Mouse (Mus musculus): Measurements from ENCODE around the gene Eno1. TPM values are rescaled to one million over a fixed set of nuclear protein-coding genes. Genes with fewer than 3 reads are reported as not detected.

The Eno1 gene
- polyA plus RNA-seq, 1 experiment from 2014 or later, result 1,302 TPM

DNA sequence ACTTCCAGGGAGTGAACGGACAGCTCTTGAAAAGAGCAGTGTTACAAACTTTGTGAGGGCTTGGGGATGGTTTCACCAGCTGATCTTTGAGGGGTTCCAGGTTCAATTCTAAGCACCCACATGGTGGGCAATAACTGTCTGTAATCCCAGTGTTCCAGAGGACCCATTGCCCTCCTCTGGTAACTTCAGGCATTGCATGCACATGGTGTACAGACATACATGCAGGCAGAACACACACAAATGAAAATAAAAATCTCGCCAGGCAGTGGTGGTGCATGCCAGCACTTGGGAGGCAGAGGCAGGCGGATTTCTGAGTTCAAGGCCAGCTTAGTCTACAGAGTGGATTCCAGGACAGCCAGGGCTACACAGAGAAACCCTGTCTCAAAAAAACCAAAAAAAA is 55.4 kb downstream of the Eno1 start:
- H3K27ac ChIP-seq, result no peak overlapping the region
- no peaks in the 10 kb centered on the region for H3K9me3 ChIP-seq
- no peak overlapping the region for H3K4me2 ChIP-seq
- H3K36me3 ChIP-seq, result no peaks in the 10 kb centered on the region; the same call in 1 of the 2 replicates
- H3K4me3 ChIP-seq (replicated peaks), result no peak overlapping the region
- 92% methylated on average over 3 of the region's 3 CpGs for WGBS
- H3K4me1 ChIP-seq, result peaks cover 11% of the 10 kb centered on the region
- ATAC-seq (ENCODE audit: insufficient read depth, low FRiP score, low read depth), result no peak
- H3K9ac ChIP-seq, result no peak overlapping the region
- H3K27me3 ChIP-seq (replicated peaks), result no peaks in the 10 kb centered on the region

DNA sequence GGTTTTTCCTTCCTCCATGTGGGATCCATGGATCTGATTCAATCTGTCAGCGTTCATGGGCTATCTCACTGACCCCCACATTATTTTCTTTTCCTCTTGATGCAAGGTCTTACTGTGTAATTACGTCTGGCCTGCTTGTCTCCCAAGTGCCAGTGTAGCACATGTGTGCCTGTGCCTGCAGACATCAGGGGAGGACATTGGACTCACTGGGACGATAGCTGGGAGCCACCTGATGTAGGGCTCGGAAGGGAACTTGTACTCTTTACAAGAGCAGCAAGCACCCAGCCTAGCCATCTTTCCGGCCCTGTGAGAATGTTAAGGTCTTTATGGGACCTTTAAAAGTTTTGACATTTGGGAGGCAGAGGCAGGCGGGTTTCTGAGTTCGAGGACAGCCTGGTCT is 58.3 kb downstream of the Eno1 start:
- no peaks in the 10 kb centered on the region; the same call in 1 of the 2 replicates for H3K36me3 ChIP-seq
- no peak overlapping the region for H3K27ac ChIP-seq
- no peaks in the 10 kb centered on the region for H3K9me3 ChIP-seq
- ATAC-seq (ENCODE audit: insufficient read depth, low FRiP score, low read depth), result no peak
- no peak overlapping the region for H3K4me2 ChIP-seq
- H3K9ac ChIP-seq, result no peak overlapping the region
- 94% methylated on average over 7 of the region's 7 CpGs for WGBS
- no peak overlapping the region for H3K4me3 ChIP-seq (replicated peaks)
- no peaks in the 10 kb centered on the region for H3K4me1 ChIP-seq
- H3K27me3 ChIP-seq (replicated peaks), result no peaks in the 10 kb centered on the region

DNA sequence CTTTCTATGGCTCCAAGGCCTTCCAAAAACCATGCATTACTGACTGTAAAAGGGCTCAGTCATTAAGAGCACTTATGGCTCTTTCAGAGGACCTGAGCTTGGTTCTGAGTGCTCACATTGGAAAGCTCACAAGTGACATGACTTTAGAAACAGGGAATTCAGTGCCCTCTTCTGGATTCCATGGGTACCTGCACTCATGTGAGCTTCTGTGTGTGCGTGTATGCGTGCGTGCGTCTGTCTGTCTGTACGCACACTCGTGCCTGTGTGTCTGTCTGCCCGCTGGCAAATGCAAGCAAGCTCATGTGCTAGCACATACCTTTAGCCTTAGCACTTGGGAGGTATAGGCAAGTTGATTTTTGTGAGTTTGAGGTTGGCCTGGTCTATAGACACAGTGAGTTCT is 59.4 kb downstream of the Eno1 start:
- ATAC-seq (ENCODE audit: insufficient read depth, low FRiP score, low read depth), result no peak
- no peak overlapping the region for H3K27ac ChIP-seq
- H3K4me2 ChIP-seq, result no peak overlapping the region
- no peaks in the 10 kb centered on the region for H3K4me1 ChIP-seq
- H3K36me3 ChIP-seq, result no peaks in the 10 kb centered on the region; the same call in 1 of the 2 replicates
- no peaks in the 10 kb centered on the region for H3K9me3 ChIP-seq
- H3K4me3 ChIP-seq (replicated peaks), result no peak overlapping the region
- WGBS, result 96% methylated on average over 7 of the region's 7 CpGs
- no peaks in the 10 kb centered on the region for H3K27me3 ChIP-seq (replicated peaks)
- no peak overlapping the region for H3K9ac ChIP-seq

Other genes starting within 250 kb of the Eno1 start
- gene H6pd, start 227.7 kb upstream of the Eno1 start, polyA plus RNA-seq (2015; fragmentation: Nextera tagmentation; extraction: Ambion mirVana), result 14.4 and 15.3 TPM in 2 replicates
- 1.2 and 1.3 TPM in 2 replicates for gene Gpr157, start 149.4 kb upstream of the Eno1 start, polyA plus RNA-seq (2015; fragmentation: Nextera tagmentation; extraction: Ambion mirVana)
- gene Slc2a5, start 117.4 kb upstream of the Eno1 start, polyA plus RNA-seq (2015; fragmentation: Nextera tagmentation; extraction: Ambion mirVana), result 1.6 and 2.4 TPM in 2 replicates
- 0.08 and 0.15 TPM in 2 replicates for gene Slc2a7, start 87.7 kb upstream of the Eno1 start, polyA plus RNA-seq (2015; fragmentation: Nextera tagmentation; extraction: Ambion mirVana)
- gene Car6, start 35.4 kb upstream of the Eno1 start, polyA plus RNA-seq (2015; fragmentation: Nextera tagmentation; extraction: Ambion mirVana), result not detected in 2 replicates
- 23.7 and 33.3 TPM in 2 replicates for gene Rere, start 44.9 kb downstream of the Eno1 start, polyA plus RNA-seq (2015; fragmentation: Nextera tagmentation; extraction: Ambion mirVana)